Mouse (Mus musculus) 3T3-L1 (cell line): ENCODE measurements around the gene Mmp14.

Experiments
- DNase-seq: peaks from one replicate; pipeline ENCODE4 v3.0.0-alpha.2; 2015; ENCODE audit warnings: low read depth, low spot score

The Mmp14 gene

GRCm38 (mm10) chr14:54413877-54414700 lies 17.3 kb upstream of the Mmp14 start:
- DNase-seq = no peak

- DNase-seq = no peak
Measured at GRCm38 (mm10) chr14:54415241-54416020, 16.0 kb upstream of the Mmp14 start.

- DNase-seq = no peak
Measured at GRCm38 (mm10) chr14:54416229-54416775, 15.1 kb upstream of the Mmp14 start.

GRCm38 (mm10) chr14:54416830-54417229 lies 14.6 kb upstream of the Mmp14 start:
- DNase-seq = no peak

- no peak for DNase-seq
Measured at GRCm38 (mm10) chr14:54417623-54418081, 13.8 kb upstream of the Mmp14 start, which contains the start of gene Slc7a7. TSS of gene Slc7a7 (minus strand) at chr14:54417780.

- no peak for DNase-seq
Measured at GRCm38 (mm10) chr14:54421014-54421413, 10.4 kb upstream of the Mmp14 start.

GRCm38 (mm10) chr14:54423406-54423805 lies 8.0 kb upstream of the Mmp14 start:
- peak; percentile 65 for DNase-seq

GRCm38 (mm10) chr14:54424634-54425033 lies 6.8 kb upstream of the Mmp14 start:
- DNase-seq = no peak

- no peak for DNase-seq
Measured at GRCm38 (mm10) chr14:54425540-54425939, 5.9 kb upstream of the Mmp14 start.

- peak; percentile 58 for DNase-seq
Measured at GRCm38 (mm10) chr14:54426003-54426688, 5.3 kb upstream of the Mmp14 start.

- DNase-seq = peak; percentile 91
Measured at GRCm38 (mm10) chr14:54426689-54427398, 4.6 kb upstream of the Mmp14 start, which contains the start of gene Mrpl52. TSS of gene Mrpl52 (plus strand) at chr14:54426909.

- DNase-seq = peak; percentile 60
Measured at GRCm38 (mm10) chr14:54427696-54428095, 3.7 kb upstream of the Mmp14 start.

GRCm38 (mm10) chr14:54428421-54428820 lies 3.0 kb upstream of the Mmp14 start:
- no peak for DNase-seq

- DNase-seq = peak; percentile 34
Measured at GRCm38 (mm10) chr14:54429332-54430093, 1.9 kb upstream of the Mmp14 start.

GRCm38 (mm10) chr14:54430406-54431145 lies 836 bp upstream of the Mmp14 start:
- no peak for DNase-seq

GRCm38 (mm10) chr14:54432078-54432836 lies 845 bp downstream of the Mmp14 start:
- peak; percentile 57 for DNase-seq

- peak; percentile 76 for DNase-seq
Measured at GRCm38 (mm10) chr14:54432837-54433830, 1.7 kb downstream of the Mmp14 start.
